Mouse (Mus musculus): ENCODE measurements at regions not wholly inside any gene's neighbourhood (a gene's known extent, or its start where the extent isn't known, plus 50 kb on each side); places are given as distances from the start of the nearest gene placed in this dataset.

DNA sequence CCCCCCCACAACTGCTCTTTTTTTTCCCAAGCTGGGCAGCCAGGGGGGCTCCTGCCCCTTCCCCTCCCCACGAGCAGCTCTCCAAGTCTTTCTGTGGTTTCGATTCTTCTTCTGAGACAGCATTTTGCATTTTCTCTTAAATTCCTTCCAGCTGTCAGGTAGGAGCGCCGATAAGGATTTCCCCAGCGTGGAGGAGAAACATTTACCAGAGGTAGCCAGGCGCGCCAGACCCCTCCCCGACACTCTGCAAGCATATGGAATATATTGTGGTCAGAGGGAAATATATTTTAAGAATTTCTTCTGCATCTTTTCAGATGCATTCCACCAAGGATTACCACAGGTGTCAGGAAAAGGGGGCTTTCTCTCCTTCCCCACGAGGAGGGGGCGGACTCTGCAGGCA lies 111.9 kb downstream of the Tbx5 start:
- Histone ChIP-seq H3K36me3 (no peaks in the 10 kb centered on the region), H3K27ac (peak overlapping the region; percentile 46; the same call in 1 of the 2 replicates), H3K27me3 (ENCODE audit: low read depth, poor library complexity, severe bottlenecking) (no peaks in the 10 kb centered on the region; the same call in 1 of the 2 replicates), H3K4me1 (peaks cover 16% of the 10 kb centered on the region), H3K4me3 (no peak overlapping the region), H3K9me3 (replicated peaks) (no peaks in the 10 kb centered on the region)
- no peak for DNase-seq (ENCODE audit: low spot score)
- 62% methylated on average over 10 of the region's 10 CpGs for WGBS

- WGBS: 82% methylated on average over 4 of the region's 4 CpGs
- no peaks in the 10 kb centered on the region for H3K9me3 ChIP-seq (replicated peaks)
- H3K4me1 ChIP-seq: peaks cover 19% of the 10 kb centered on the region
- no peaks in the 10 kb centered on the region; the same call in 1 of the 2 replicates for H3K27me3 ChIP-seq (ENCODE audit: low read depth, poor library complexity, severe bottlenecking)
- no peaks in the 10 kb centered on the region for H3K36me3 ChIP-seq
- peak; percentile 44 for DNase-seq (ENCODE audit: low spot score)
- H3K27ac ChIP-seq: no peak overlapping the region
- H3K4me3 ChIP-seq: no peak overlapping the region
These were observed 115.9 kb downstream of the Tbx5 start for GRCm38 (mm10) chr5:119948399-119948798.

DNA sequence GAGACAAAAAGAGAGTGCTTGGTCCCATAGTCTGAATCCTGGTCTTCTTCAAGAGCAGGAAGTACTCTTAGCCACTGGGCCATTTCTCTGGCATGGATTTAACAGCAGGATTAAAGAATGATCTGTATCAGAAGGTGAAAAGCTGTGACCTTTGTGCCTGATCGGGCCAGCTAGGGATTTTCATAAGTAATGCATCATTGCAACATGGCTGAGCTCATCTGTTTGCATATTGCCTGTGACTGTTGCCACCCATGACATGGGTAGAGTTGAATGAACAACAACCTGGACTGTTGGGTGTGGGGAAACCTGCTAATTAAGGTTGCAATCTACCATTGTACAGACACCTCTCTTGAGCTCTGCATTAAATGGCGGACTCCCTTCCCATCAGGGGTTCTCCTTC lies 119.6 kb downstream of the Tbx5 start:
- Histone ChIP-seq H3K36me3 (no peaks in the 10 kb centered on the region), H3K9me3 (replicated peaks) (no peaks in the 10 kb centered on the region), H3K4me3 (no peak overlapping the region), H3K4me1 (peaks cover 18% of the 10 kb centered on the region), H3K27ac (no peak overlapping the region), H3K27me3 (ENCODE audit: low read depth, poor library complexity, severe bottlenecking) (no peaks in the 10 kb centered on the region)
- no peak for DNase-seq (ENCODE audit: low spot score)
- 87% methylated on average over 2 of the region's 2 CpGs for WGBS

DNA sequence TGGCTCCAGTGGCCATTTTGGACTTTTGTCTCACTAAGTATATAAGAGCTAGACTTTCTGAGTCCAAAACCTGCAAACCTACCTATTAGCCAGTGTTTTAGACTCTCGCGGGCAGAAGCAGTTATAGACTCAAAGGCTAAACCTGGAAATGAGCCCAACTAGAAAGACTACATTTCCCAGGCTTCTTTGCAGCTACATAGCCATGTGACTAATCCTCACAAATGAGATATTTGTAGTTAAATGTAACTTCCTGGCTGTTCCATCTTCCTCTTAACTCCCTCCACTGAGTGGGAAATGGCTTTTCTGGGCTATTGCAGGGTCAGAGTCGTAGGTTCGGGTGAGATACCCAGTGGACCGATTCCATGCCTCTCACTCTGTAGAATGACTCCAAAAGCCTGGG lies 120.7 kb downstream of the Tbx5 start:
- Histone ChIP-seq H3K9me3 (replicated peaks) (no peaks in the 10 kb centered on the region), H3K36me3 (no peaks in the 10 kb centered on the region), H3K27ac (0 out of 2 replicates have a peak overlapping the region, but pooled peaks have one; percentile 23), H3K4me1 (peaks cover 18% of the 10 kb centered on the region), H3K4me3 (no peak overlapping the region), H3K27me3 (ENCODE audit: low read depth, poor library complexity, severe bottlenecking) (no peaks in the 10 kb centered on the region)
- DNase-seq (ENCODE audit: low spot score): no peak
- 90% methylated on average over 5 of the region's 5 CpGs for WGBS

DNA sequence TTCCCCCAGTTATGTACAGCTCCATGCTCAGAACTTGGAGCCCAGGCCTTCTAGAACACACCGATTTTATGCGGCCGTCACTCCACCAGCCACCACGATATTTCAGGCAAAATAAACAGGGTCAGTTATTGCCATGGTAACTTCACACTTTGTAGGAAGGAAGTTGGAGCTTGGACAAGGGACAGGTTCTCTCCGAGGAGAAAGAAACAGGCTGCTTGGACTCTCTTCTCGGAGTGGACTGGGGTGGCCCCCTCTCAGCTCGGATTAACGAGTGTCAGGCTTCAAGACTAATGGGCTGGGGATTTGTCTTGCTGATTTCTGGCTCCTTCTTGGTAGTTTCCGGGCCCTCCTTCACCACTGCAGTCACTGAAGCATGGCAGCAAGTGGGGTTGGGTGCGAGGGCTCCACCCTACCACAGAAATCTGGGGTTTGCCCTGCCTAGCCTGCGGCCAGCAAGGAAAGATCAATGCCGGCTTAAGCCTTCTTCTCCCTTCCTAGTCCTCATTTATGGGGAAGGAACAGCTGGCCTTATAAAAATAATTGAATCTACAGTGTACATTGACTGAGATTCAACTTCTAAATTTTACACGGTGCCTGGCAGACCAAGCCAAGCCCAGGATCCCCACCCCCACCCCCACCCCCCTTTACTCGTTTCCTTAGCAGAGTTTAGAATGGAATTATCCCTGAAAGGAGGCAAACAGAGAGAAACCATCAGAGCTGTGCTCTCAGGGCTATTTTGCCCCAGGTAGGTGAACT lies 121.5 kb downstream of the Tbx5 start:
- no peak for DNase-seq (ENCODE audit: low spot score)

DNA sequence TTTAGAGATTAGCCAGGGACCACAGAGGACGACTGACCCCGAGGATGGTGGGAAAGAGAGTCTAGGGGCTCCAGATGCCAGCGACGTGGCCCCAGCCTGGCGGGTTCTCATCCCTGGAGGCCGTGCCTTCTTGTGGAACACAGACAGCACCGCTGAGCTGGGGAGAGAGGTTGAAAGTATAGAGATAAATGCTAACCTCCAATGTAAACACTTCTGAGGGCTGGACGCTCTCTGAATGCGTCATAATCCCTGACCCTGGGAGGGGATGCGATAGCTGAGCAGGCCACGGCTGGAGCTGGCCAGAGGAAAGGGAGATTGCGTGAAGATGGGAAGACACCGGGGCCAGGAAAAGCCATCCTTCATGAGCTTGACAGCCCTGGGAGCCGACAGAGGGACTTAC lies 126.5 kb downstream of the Tbx5 start:
- H3K9me3 ChIP-seq (replicated peaks): no peaks in the 10 kb centered on the region
- 13% methylated on average over 14 of the region's 14 CpGs for WGBS
- peaks cover 33% of the 10 kb centered on the region for H3K4me1 ChIP-seq
- H3K36me3 ChIP-seq: no peaks in the 10 kb centered on the region
- H3K27ac ChIP-seq: peak overlapping the region; percentile 39; the same call in 1 of the 2 replicates
- H3K27me3 ChIP-seq (ENCODE audit: low read depth, poor library complexity, severe bottlenecking): peaks cover 18% of the 10 kb centered on the region; the same call in 1 of the 2 replicates
- no peak for DNase-seq (ENCODE audit: low spot score)
- H3K4me3 ChIP-seq: peak overlapping the region; percentile 25; the same call in 1 of the 2 replicates

More for the DNA sequence above, 121.5 kb downstream of the Tbx5 start:
- Histone ChIP-seq H3K27me3 (ENCODE audit: low read depth, poor library complexity, severe bottlenecking) (no peaks in the 10 kb centered on the region), H3K9me3 (replicated peaks) (no peaks in the 10 kb centered on the region), H3K36me3 (no peaks in the 10 kb centered on the region), H3K4me1 (peaks cover 26% of the 10 kb centered on the region), H3K4me3 (no peak overlapping the region), H3K27ac (0 out of 2 replicates have a peak overlapping the region, but pooled peaks have one; percentile 23)
- 75% methylated on average over 14 of the region's 14 CpGs for WGBS

DNA sequence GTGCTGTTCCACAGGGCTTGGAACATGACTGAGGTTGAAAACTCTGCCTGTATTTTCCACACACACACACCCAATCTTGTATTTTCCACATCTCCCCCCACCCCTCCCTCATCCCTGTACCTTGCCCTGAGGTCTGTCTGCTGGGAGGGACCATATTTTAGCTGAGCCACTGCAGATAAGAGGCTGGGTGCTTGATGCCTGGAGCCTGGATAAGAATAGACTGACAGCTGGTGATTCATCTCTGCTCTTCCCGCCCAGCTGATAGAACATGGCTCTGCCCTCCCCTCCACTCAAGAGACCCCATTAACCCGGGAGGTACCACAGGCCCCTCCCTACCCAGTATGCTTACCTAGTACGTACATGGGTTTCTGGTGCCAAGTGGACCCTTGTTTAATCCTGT lies 132.3 kb downstream of the Tbx5 start:
- DNase-seq (ENCODE audit: low spot score): no peak
- H3K4me1 ChIP-seq: peaks cover 24% of the 10 kb centered on the region
- 57% methylated on average over 3 of the region's 3 CpGs for WGBS
- H3K27ac ChIP-seq: no peak overlapping the region
- peaks cover 23% of the 10 kb centered on the region; the same call in 1 of the 2 replicates for H3K27me3 ChIP-seq (ENCODE audit: low read depth, poor library complexity, severe bottlenecking)
- H3K9me3 ChIP-seq (replicated peaks): no peaks in the 10 kb centered on the region
- no peak overlapping the region for H3K4me3 ChIP-seq
- H3K36me3 ChIP-seq: no peaks in the 10 kb centered on the region

DNA sequence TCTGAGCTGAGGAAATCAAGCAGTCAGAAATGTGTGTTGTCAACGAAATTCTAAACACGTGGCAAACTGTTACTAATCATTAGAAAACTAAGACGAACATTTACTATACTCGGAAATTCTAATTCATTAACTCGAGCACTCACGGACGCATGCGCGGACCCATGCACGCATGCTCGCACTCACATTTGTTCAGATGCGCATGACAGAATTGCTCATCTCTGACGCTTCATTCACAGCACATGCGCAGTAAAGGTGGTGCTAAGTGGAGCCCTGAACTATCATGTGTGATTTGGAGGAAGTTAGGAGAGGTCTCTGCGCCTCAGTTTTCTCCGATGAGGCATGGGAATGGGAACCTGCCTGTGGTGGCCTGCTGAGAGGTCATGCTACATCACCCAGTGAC lies 138.8 kb downstream of the Tbx5 start:
- DNase-seq (ENCODE audit: low spot score): no peak
- H3K4me3 ChIP-seq: no peak overlapping the region
- no peaks in the 10 kb centered on the region for H3K9me3 ChIP-seq (replicated peaks)
- peaks cover 13% of the 10 kb centered on the region for H3K27me3 ChIP-seq (ENCODE audit: low read depth, poor library complexity, severe bottlenecking)
- no peak overlapping the region for H3K27ac ChIP-seq
- WGBS: 93% methylated on average over 16 of the region's 16 CpGs
- H3K36me3 ChIP-seq: no peaks in the 10 kb centered on the region
- H3K4me1 ChIP-seq: peaks cover 38% of the 10 kb centered on the region

DNA sequence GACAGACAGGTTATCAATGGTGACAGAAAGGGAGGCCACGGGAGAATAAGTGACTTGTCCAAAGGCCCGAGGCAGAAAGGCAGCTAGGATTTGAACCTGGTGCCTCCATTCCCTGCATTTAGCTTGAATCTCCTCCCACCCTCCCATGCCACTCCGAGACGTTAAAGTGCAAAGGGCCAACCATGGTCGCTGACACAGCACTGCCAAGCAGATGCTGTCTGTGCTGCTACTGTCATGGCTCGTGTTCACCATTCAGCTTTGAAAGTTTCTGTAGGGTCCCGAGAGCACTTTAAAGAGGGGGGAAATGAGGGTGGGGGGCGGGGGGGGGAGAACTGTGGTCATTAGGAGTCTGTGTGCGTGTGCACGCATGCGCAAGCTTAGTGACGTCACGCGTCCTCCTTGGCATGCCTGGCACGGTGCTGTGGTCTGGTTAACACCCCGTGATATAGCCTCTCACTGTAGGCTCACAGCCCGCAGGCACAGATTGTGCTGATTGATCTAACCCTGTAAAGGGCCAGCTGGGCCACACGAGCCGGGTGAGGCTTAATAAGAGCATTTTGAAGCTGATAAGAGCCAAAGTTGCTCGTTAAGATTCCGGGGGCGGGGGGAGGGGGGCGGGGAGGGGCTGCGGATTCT lies 140.5 kb downstream of the Tbx5 start:
- WGBS: 28% methylated on average over 24 of the region's 24 CpGs
- Histone ChIP-seq H3K4me1 (peaks cover 38% of the 10 kb centered on the region), H3K4me3 (peak overlapping the region; percentile 40), H3K27me3 (ENCODE audit: low read depth, poor library complexity, severe bottlenecking) (peaks cover 13% of the 10 kb centered on the region), H3K36me3 (no peaks in the 10 kb centered on the region), H3K9me3 (replicated peaks) (no peaks in the 10 kb centered on the region), H3K27ac (peak overlapping the region; percentile 58)
- peak; percentile 55 for DNase-seq (ENCODE audit: low spot score)

- peak overlapping the region; percentile 61 for H3K27ac ChIP-seq
- peak overlapping the region; percentile 27 for H3K4me3 ChIP-seq
- H3K9me3 ChIP-seq (replicated peaks): no peaks in the 10 kb centered on the region
- H3K27me3 ChIP-seq (ENCODE audit: low read depth, poor library complexity, severe bottlenecking): peaks cover 22% of the 10 kb centered on the region
- DNase-seq (ENCODE audit: low spot score): peak; percentile 56
- WGBS: 17% methylated on average over 10 of the region's 10 CpGs
- peaks cover 32% of the 10 kb centered on the region for H3K4me1 ChIP-seq
- H3K36me3 ChIP-seq: no peaks in the 10 kb centered on the region
These were observed 138.1 kb upstream of the Rbm19 start for GRCm38 (mm10) chr5:119978096-119978715.

DNA sequence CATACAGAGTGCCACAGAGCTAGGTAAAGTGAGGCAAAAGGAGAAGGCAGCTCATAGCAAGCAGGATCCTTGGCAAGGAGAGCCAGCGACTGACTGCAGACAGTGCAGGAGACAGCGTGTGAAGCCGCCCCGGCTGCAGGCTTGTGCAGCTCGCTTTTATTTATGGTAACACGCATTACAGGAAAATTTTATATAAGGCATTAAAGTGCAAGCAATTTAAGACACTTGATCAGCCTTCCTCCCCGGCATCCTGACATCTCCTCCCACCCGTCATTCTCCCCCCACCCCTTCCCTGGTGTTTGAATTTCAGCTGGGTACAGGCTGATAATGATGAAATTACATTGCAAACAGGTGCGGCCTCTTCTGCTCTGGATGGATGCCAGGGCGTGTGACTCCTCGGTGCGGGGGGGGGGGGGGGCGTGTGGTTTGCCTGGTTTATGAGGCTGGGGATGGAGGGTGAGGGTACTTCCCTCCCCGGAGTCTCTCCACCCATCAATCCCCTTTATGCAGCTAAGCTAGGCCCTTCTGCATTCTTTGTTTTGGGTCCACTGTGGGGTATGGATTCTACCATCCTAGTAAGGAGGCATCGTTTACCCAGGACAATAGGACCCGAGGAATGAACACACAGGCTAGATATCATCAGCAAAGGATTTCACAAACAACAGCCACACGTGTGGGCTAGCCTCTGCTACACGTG lies 135.0 kb upstream of the Rbm19 start:
- Histone ChIP-seq H3K36me3 (no peaks in the 10 kb centered on the region), H3K4me3 (no peak overlapping the region), H3K9me3 (replicated peaks) (no peaks in the 10 kb centered on the region), H3K27me3 (ENCODE audit: low read depth, poor library complexity, severe bottlenecking) (peaks cover 9% of the 10 kb centered on the region; the same call in 1 of the 2 replicates), H3K4me1 (peaks cover 34% of the 10 kb centered on the region), H3K27ac (no peak overlapping the region)
- DNase-seq (ENCODE audit: low spot score): no peak
- 81% methylated on average over 18 of the region's 18 CpGs for WGBS

DNA sequence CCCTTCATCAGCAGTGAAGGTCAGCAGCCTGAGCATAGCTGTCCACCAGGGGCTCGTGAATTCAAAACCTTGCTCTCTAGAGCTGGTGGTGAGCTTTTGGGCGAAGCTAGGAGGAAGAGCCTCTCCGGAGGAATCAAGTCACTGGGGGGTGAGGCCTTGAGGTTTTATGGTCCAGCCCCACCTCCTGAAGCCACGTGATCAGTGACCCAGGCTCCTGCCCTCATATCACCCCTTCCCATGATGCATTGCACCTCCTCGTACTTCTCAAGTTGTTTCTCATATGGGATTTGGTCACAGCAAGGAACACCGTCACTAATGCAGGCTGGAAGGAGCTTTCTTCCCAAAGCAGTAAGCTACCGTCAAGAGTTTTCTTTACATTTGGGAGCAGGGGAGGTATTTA lies 132.1 kb upstream of the Rbm19 start:
- WGBS: 68% methylated on average over 7 of the region's 7 CpGs
- H3K36me3 ChIP-seq: no peaks in the 10 kb centered on the region
- H3K9me3 ChIP-seq (replicated peaks): no peaks in the 10 kb centered on the region
- DNase-seq (ENCODE audit: low spot score): no peak
- peaks cover 20% of the 10 kb centered on the region for H3K4me1 ChIP-seq
- H3K4me3 ChIP-seq: no peak overlapping the region
- peaks cover 9% of the 10 kb centered on the region; the same call in 1 of the 2 replicates for H3K27me3 ChIP-seq (ENCODE audit: low read depth, poor library complexity, severe bottlenecking)
- H3K27ac ChIP-seq: no peak overlapping the region
